Mouse (Mus musculus): ENCODE data around the gene Cd47.
"Not testable (repeated sequence)": the region's sequence is repeated elsewhere in the genome, so short reads cannot be mapped to it uniquely, and the experiment has no call there.

The Cd47 gene

GRCm38 (mm10) chr16:49790575-49791465, 9.5 kb upstream of the Cd47 start:
- no peak for DNase-seq (ENCODE audit: low spot score)

GRCm38 (mm10) chr16:49792446-49792878, 7.9 kb upstream of the Cd47 start:
- DNase-seq (ENCODE audit: low spot score) = no peak

- DNase-seq (ENCODE audit: low spot score) = no peak
These were observed 6.7 kb upstream of the Cd47 start for GRCm38 (mm10) chr16:49793596-49793995.

GRCm38 (mm10) chr16:49796271-49796670, 4.1 kb upstream of the Cd47 start:
- no peak for DNase-seq (ENCODE audit: low spot score)

GRCm38 (mm10) chr16:49796954-49797353, 3.4 kb upstream of the Cd47 start:
- no peak for DNase-seq (ENCODE audit: low spot score)

- DNase-seq (ENCODE audit: low spot score) = no peak
These were observed 1.5 kb upstream of the Cd47 start for GRCm38 (mm10) chr16:49798790-49799189.

- DNase-seq (ENCODE audit: low spot score) = no peak
These were observed 663 bp downstream of the Cd47 start for GRCm38 (mm10) chr16:49800996-49801395.

- no peak for DNase-seq (ENCODE audit: low spot score)
These were observed 1.1 kb downstream of the Cd47 start for GRCm38 (mm10) chr16:49801399-49801798.

- DNase-seq (ENCODE audit: low spot score) = no peak
These were observed 2.7 kb downstream of the Cd47 start for GRCm38 (mm10) chr16:49802993-49803392.

GRCm38 (mm10) chr16:49803932-49804461, 3.7 kb downstream of the Cd47 start:
- no peak for DNase-seq (ENCODE audit: low spot score)

GRCm38 (mm10) chr16:49806920-49807319, 6.6 kb downstream of the Cd47 start:
- DNase-seq (ENCODE audit: low spot score) = no peak

- no peak for DNase-seq (ENCODE audit: low spot score)
These were observed 7.1 kb downstream of the Cd47 start for GRCm38 (mm10) chr16:49807419-49807841.

- no peak for DNase-seq (ENCODE audit: low spot score)
These were observed 7.6 kb downstream of the Cd47 start for GRCm38 (mm10) chr16:49807862-49808430.

- DNase-seq (ENCODE audit: low spot score) = no peak
These were observed 11.6 kb downstream of the Cd47 start for GRCm38 (mm10) chr16:49811897-49812296.

GRCm38 (mm10) chr16:49812821-49813616, 12.7 kb downstream of the Cd47 start:
- no peak for DNase-seq (ENCODE audit: low spot score)

- no peak for DNase-seq (ENCODE audit: low spot score)
These were observed 14.1 kb downstream of the Cd47 start for GRCm38 (mm10) chr16:49814419-49814818.

GRCm38 (mm10) chr16:49816889-49817288, 16.6 kb downstream of the Cd47 start:
- DNase-seq (ENCODE audit: low spot score) = no peak

- DNase-seq (ENCODE audit: low spot score) = no peak
These were observed 17.8 kb downstream of the Cd47 start for GRCm38 (mm10) chr16:49818146-49818545.

- DNase-seq (ENCODE audit: low spot score) = no peak
These were observed 18.3 kb downstream of the Cd47 start for GRCm38 (mm10) chr16:49818627-49819026.

GRCm38 (mm10) chr16:49819494-49819893, 19.2 kb downstream of the Cd47 start:
- no peak for DNase-seq (ENCODE audit: low spot score)

GRCm38 (mm10) chr16:49830911-49831310, 30.6 kb downstream of the Cd47 start:
- DNase-seq (ENCODE audit: low spot score) = not testable (repeated sequence)

GRCm38 (mm10) chr16:49832339-49832738, 32.0 kb downstream of the Cd47 start:
- DNase-seq (ENCODE audit: low spot score) = no peak
